Mouse (Mus musculus) cerebellum, adult 11 months (tissue): ENCODE results near the gene Cntn4.
"Not testable (repeated sequence)": the region's sequence is repeated elsewhere in the genome, so short reads cannot be mapped to it uniquely, and the experiment has no call there.

Source experiments
- DNase-seq: peaks from one replicate; pipeline ENCODE4 v3.0.0; 2022

Cntn4 gene

DNA sequence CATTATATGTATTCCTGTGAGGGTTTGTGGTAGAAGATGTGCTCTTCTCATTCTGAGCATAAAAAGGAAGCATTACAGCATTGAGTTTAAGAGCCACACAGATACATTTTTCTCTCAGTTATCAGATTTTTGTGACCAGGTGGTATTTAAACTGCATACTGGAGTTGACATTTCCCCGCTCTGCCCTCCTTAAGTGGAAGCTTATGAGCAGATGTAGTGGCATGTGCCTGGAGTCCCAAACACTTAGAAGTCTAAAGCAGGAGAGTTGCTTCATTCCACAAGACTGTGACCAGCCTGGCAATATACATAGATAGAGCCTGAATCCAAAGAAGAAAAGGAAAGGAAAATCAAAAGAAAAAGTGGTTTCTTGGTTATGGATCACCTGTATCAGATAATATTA, 655.5 kb downstream of the Cntn4 start:
- no peak for DNase-seq

- no peak for DNase-seq
Observed at GRCm38 (mm10) chr6:106335066-106335465, 657.6 kb downstream of the Cntn4 start.

DNA sequence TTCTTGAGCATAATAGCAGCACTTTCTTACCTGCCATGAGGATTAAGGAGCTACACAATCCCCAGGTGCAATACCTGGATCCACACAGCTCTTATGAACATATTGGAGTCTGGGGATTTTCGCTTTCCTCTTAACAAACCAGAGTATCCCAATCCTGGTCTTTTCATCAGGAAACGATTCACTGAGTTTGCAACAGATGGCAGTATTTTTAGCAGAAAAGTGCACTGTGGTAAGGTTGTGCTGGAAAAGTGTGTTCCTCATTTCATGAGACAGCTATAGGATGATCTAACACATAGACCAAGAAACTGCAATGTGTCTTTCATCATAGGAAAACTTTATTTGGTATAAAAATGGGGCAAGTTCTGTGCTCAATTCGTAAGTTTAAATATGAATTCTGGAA, 659.3 kb downstream of the Cntn4 start:
- no peak for DNase-seq

- DNase-seq: no peak
Observed at GRCm38 (mm10) chr6:106337829-106338228, 660.4 kb downstream of the Cntn4 start.

GRCm38 (mm10) chr6:106341114-106341513, 663.7 kb downstream of the Cntn4 start:
- DNase-seq: no peak

DNA sequence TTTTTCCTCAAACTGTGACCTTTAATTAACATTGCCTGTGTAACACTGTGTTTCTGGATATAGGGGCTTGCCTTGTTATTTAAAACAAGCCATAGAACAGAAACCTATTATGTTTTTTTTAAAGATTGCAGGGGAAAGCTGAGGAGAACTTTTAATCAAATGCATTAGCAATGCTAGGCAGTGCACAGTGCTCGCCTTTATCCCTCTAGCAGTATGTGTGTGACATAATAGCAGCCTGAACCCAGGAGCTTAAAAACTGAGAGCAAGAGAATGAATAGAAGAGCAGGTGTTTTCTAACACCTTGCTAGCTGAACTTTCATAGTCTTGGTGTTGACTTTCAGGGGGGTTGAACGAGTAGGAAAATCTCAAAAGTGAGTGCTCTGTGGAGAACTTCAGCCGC, 672.6 kb downstream of the Cntn4 start:
- DNase-seq: no peak

DNA sequence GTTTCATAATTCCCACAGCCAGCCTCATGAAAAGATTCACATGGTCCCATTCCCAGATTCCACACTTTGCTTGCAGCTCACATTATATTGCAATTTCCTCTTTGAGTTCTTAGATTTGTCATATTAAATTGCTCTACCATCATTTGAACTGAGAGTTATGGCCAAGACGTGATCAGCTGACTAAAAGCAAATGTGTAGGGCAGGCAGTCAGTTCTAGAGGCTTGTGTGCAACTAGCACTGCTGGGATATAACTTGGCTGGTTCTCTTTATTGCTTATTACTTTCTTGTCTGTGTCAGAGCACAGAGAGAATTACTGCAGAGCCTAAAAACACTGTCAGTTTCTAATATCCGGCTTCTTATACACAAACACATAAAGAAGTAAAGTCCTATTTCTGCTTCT, 673.9 kb downstream of the Cntn4 start:
- DNase-seq: no peak

DNA sequence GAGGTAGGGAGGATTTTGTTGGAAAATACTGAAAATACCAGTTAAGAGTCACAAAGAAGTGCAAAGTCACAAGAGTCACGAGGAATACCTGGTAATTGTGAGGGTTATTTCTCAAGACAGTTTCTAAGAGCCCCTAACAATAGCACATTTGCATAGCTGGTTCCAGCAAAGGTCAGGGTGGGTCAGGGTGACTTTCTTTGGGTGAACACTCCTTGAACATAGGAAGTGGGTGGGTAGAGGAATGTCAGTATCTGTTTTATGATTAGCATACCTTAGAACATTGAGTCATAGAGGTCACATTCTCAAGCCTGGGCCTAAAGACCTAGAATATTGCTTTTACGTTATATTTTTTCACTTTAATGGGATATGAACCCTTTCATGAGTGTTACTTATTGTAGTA, 681.3 kb downstream of the Cntn4 start:
- not testable (repeated sequence) for DNase-seq

GRCm38 (mm10) chr6:106381288-106382025, 704.0 kb downstream of the Cntn4 start:
- DNase-seq: peak; percentile 78

DNA sequence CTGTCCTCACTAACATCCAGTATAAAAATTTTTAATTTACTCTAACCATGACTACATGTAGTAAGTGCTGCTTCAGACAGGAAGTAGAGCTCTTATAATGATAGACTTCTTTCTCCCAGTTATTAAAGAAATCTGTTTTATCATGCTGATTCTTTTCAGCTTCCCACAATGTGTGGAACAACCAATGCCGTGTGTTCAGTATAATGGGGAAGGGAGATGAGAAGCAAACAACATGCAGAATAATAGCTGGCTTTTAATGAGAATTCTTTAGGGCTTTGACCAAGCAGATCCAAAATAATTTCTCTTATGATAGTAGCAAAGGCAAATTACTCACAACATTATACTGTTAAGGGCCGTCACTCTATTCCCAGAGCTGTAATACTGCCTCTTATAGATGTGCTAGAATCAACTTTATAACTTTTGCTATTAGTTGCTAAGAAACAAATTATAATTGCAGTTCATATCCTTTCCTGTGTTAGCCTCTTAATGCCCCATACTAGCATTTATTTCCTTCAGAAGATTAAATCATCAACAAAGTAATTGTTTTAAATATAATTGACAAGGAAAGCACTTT, 710.5 kb downstream of the Cntn4 start:
- no peak for DNase-seq

GRCm38 (mm10) chr6:106408014-106408413, 730.6 kb downstream of the Cntn4 start:
- DNase-seq: no peak

DNA sequence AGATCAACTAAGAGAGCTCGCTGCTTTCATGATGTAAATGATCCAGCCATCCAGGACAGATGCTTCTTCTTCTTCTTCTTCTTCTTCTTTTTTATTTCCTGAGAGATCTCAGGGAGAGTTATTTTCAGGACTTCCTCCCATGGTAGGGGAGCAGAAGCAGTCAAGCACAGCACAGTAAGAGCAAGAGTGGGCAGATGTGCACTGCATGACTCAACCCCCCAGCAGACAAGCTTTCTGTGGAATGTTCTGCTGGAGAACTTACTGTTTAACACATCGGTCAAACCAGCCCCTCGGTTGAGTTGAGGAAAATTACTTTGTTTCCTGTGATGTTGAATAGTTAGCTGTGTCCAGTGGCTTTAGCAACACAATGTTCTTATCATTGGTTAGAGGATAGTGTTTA, 731.2 kb downstream of the Cntn4 start:
- no peak for DNase-seq

- DNase-seq: no peak
Observed at GRCm38 (mm10) chr6:106422947-106423346, 745.5 kb downstream of the Cntn4 start.

DNA sequence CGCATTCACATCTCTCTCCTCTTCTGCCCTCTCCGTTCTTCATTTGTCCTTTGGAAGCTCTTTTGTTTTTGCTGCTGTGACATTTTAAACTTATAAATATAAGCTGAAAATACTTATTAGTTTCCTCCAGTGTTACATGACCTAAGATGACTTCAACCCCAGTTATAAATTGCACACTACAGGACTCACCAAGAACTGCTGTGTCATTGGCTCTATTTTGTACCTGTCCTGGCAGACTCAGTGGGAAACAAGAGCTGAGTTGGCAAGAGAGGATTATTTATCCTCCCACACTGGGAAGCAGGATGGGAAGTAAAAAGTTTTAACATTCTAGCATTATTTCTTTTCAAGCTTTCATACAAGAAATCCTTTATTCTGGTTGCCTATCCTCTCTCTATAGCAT, 746.0 kb downstream of the Cntn4 start:
- no peak for DNase-seq

DNA sequence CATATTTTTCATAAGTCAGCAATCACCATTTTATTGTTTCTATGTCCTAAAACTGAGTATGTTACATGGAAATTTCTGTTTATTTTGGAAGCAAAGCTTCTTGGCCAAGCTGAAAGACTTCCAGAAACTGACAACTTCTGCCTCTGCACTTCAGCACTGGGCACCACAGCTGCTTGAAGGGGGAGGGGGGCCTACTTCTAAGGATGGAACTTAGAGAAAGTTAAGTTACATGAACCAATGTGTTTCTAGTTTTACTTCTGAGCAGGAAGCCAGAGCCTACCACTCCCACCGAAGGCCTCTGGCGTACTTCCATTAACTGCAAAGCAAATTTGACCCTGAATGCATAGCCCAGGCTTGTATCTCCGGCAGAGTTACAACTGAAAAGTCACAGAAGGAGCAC, 749.2 kb downstream of the Cntn4 start:
- DNase-seq: no peak

DNA sequence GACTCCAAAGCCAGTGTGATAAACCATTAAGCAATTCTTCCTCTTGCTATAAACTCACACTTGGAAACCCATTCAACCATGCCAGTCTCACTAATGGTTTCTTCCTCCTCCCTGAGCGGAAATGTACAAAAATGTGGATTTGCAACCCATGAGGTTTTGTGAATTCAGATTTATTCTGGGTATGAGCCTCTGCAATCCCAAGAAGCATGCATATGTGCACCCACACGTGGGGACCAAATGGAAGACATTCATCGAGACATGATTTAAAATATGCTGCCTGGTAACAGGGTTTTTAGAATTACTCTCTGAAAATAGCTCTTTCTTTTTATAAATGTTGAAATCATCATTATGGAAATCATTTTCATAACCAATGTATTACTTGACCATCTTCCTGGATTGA, 754.0 kb downstream of the Cntn4 start:
- no peak for DNase-seq

- DNase-seq: peak; percentile 56
Observed at GRCm38 (mm10) chr6:106440786-106441185, 763.3 kb downstream of the Cntn4 start.

DNA sequence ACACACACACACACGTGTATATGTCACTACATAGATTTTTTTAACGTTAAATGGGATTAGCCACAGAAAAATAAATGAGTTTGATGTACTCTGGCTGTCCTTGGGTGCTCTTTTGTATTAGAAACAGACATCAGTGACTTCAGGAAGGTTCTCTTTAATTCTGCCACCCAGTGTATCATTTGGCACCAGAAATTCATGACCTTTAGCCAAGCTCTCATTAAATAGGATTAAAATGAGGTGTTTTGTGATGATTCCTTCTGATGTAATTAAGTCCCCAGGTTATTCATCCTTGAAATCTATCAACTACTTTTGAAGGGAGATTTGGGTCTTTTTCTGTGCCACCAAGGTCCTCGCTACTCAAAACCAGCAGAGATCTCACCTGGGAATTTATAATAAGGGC, 763.8 kb downstream of the Cntn4 start:
- DNase-seq: no peak

DNA sequence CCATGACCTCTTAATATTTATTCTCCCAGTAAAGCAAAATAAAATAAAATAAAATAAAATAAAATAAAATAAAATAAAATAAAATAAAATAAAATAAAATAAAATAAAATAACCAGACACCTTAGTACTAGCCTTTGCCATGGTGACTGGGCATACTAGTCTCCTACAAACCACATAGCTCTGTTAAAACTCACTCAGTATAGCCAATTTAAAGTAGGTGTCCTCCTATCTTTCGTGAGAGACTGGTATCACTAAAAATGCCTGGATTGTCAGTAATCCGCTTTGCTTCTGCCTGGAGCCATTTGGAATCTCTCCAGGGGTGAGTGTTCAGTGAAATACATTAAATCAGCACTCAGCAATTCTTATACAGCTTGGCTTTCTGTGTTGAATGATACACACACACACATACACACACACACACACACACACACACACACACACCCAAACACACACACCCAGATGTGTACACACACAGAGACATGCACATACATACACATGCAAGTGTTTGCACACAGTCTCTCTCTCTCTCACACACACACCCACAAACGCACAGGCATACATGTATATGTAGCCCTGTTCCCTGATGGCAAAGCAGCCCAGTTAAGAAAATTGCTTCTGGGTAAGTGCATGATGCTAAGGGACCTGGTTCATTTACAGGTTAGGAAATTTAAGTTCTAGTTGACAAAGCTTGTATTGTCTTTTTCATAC, 776.8 kb downstream of the Cntn4 start:
- no peak for DNase-seq

GRCm38 (mm10) chr6:106455616-106456015, 778.2 kb downstream of the Cntn4 start:
- no peak for DNase-seq

GRCm38 (mm10) chr6:106458166-106458565, 780.7 kb downstream of the Cntn4 start:
- no peak for DNase-seq

DNA sequence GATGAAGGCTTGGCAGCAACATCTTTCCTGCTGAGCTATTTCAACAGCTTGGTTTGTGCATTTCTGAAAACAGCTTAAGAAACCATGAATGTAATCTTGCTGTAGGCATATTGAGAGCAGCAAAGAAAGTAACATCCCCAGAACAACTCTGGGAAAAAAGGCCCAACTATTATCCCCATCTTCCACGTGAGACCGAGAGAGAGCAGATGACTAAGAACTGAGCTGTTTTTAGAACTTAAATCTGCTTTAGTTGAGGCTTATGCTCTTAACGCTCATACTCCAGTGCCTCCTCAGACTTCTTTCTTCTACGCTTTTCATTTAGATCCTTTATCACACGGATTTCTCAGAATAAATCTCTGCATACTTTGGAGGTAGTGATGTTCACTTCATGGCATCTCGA, 784.9 kb downstream of the Cntn4 start:
- no peak for DNase-seq

DNA sequence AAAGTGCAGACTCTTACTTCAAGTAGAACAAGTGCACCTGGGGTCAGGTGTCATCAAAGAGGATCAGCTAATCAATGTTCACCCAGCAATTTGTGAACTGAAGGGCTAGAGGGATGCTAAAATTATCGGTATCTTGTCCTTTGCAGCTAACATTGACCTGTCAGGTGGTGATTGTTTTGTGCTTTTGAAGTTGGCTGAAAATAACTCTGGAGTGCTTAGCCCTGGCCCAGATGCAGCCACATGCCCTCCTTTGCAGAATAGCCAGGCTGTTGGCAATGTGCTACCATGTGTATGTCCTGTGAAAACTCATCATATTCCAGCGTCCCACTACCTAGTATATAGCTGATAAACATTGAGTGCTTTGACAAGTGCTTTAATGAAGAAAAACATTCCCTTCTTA, 786.4 kb downstream of the Cntn4 start:
- DNase-seq: no peak

- DNase-seq: no peak
Observed at GRCm38 (mm10) chr6:106465766-106466165, 788.3 kb downstream of the Cntn4 start.
